Mouse (Mus musculus): ENCODE measurements around the gene Duox1. TPM values are rescaled to one million over a fixed set of nuclear protein-coding genes. Genes with fewer than 3 reads are reported as not detected.
"Not testable (repeated sequence)": the region's sequence is repeated elsewhere in the genome, so short reads cannot be mapped to it uniquely, and the experiment has no call there.

Duox1 gene
- polyA plus RNA-seq, 1 experiment from 2014 or later, result 0.36 TPM

DNA sequence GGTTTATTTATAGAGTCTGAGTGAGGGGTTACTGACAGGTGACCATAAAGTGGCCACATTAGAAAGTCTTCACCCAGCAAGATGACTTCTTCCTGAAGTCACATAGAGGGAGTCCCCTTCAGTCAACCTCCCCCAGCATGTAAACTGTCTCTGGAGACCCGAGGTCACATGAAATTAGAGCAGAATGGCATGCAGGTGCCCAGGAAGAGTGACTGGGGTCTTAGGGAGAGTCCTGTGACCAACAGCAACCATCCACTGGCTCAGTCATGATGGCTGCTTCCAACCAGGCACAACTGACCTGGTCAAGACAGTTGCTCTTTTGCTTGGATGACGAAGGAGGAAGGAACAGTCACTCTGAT is 63.8 kb downstream of the Duox1 start:
- no peaks in the 10 kb centered on the region for H3K27me3 ChIP-seq (ENCODE audit: control insufficient read depth, insufficient read depth, low read length)
- no peak for ATAC-seq (ENCODE audit: insufficient number of reproducible peaks, insufficient read depth, low FRiP score, low read depth)
- no peak overlapping the region for H3K4me3 ChIP-seq (ENCODE audit: low read depth, low read length)
- no peaks in the 10 kb centered on the region for H3K9me3 ChIP-seq (ENCODE audit: control insufficient read depth, low read depth, low read length)
- WGBS, result 46% methylated on average over 2 of the region's 2 CpGs
- no peak overlapping the region for H3K4me2 ChIP-seq (replicated peaks; ENCODE audit: low read depth, low read length)
- H3K27ac ChIP-seq (ENCODE audit: low read length), result no peak overlapping the region
- no peaks in the 10 kb centered on the region for H3K4me1 ChIP-seq (ENCODE audit: control insufficient read depth, insufficient read depth, low read length)
- no peaks in the 10 kb centered on the region for H3K36me3 ChIP-seq (ENCODE audit: control insufficient read depth, insufficient read depth, low read length)
- no peak overlapping the region for H3K9ac ChIP-seq (replicated peaks; ENCODE audit: low read depth, low read length)

DNA sequence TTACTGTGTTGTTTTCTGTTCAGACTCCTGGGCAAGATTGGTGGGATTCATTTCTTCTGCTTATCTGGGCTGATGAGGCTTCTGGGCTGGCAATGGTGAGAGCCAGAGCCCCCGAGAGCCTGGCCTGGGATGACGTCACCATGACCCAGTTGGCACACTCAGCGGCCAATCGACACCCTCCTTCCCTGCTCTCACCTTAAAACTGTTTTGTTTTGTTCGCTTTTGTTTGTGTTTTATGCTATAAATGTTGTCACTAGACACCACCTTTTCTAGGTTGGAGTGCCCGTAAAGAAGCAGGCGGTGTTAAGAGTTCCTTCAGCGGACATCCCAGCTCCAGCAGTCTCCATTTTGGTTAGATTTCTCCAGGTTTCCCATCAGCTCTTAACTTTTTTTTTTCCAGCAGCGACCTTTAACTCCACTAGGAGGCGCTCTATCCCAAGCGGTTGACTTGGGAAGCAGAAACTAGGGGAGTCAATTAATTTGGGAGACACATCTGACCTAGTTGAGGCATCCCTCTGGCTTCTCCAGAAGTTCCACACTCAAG is 65.4 kb downstream of the Duox1 start:
- 8% methylated on average over 11 of the region's 11 CpGs for WGBS
- no peaks in the 10 kb centered on the region for H3K4me1 ChIP-seq (ENCODE audit: control insufficient read depth, insufficient read depth, low read length)

DNA sequence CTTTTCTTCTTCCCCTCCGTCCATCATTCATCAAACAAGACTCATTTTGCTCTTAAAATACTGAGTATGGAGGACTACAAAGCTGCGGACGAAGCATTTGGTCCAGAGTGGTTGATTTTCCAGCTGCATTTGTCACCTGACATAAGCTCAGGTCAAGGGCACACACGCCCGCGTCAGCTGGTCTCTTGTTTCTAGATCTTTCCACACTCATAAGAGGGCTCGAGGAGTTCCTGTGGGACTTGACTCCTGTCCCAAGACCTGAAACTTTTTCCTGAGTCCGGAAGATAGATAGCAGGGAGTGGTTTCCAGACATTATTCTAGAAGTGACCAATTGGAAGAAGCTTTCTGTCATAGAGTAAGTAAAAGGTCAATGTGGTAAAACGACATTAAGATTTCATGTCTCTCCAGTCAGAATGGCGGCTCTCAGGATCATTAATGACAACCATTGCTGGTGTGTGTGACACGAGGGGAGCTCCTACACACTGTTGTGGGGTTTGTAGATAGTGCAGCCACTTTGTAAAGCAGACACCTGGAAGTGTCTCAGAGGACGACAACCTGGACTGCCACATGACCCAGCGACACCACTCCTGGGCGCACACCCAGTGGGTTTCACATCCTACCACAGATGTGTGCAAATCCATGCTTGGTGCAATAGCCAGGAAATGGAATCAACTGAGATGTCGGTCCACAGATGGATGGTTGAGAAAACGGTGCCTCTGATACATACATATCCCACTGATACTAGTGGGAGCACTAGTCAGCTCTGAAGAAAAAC is 66.0 kb downstream of the Duox1 start:
- no peak overlapping the region for H3K27ac ChIP-seq (ENCODE audit: low read length)
- no peak overlapping the region for H3K9ac ChIP-seq (replicated peaks; ENCODE audit: low read depth, low read length)
- no peak overlapping the region for H3K4me2 ChIP-seq (replicated peaks; ENCODE audit: low read depth, low read length)
- ATAC-seq (ENCODE audit: insufficient number of reproducible peaks, insufficient read depth, low FRiP score, low read depth), result no peak
- no peaks in the 10 kb centered on the region for H3K9me3 ChIP-seq (ENCODE audit: control insufficient read depth, low read depth, low read length)
- no peak overlapping the region for H3K4me3 ChIP-seq (ENCODE audit: low read depth, low read length)
- H3K4me1 ChIP-seq (ENCODE audit: control insufficient read depth, insufficient read depth, low read length), result no peaks in the 10 kb centered on the region
- H3K36me3 ChIP-seq (ENCODE audit: control insufficient read depth, insufficient read depth, low read length), result no peaks in the 10 kb centered on the region
- H3K27me3 ChIP-seq (ENCODE audit: control insufficient read depth, insufficient read depth, low read length), result no peaks in the 10 kb centered on the region
- WGBS, result 68% methylated on average over 16 of the region's 16 CpGs

More for the DNA sequence above, 65.4 kb downstream of the Duox1 start:
- H3K27ac ChIP-seq (ENCODE audit: low read length), result no peak overlapping the region
- no peaks in the 10 kb centered on the region for H3K36me3 ChIP-seq (ENCODE audit: control insufficient read depth, insufficient read depth, low read length)
- peak overlapping the region; percentile 39 for H3K4me2 ChIP-seq (replicated peaks; ENCODE audit: low read depth, low read length)
- H3K9ac ChIP-seq (replicated peaks; ENCODE audit: low read depth, low read length), result no peak overlapping the region
- peak overlapping the region; percentile 17 for H3K4me3 ChIP-seq (ENCODE audit: low read depth, low read length)
- H3K9me3 ChIP-seq (ENCODE audit: control insufficient read depth, low read depth, low read length), result no peaks in the 10 kb centered on the region
- ATAC-seq (ENCODE audit: insufficient number of reproducible peaks, insufficient read depth, low FRiP score, low read depth), result no peak
- no peaks in the 10 kb centered on the region for H3K27me3 ChIP-seq (ENCODE audit: control insufficient read depth, insufficient read depth, low read length)

DNA sequence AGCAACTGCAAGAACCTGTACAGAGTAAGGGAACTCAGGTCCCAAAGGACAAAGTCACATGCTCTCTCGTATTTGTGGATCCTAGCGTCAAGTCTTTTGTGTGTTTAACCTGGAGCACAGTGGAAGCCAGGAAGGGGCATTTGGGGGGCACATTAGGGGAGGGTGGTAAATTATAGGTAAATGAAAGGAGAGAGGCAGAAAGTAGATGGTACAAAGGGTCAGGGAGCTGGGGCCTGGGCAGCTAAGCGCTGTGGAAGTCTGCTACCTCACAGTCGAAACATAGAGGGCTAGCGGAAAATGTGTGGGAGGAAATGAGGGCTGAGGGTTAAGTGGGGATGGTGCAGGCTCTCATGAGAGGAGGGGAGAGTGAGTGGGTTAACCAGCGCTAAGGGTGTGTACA is 66.6 kb downstream of the Duox1 start:
- H3K9ac ChIP-seq (replicated peaks; ENCODE audit: low read depth, low read length), result no peak overlapping the region
- WGBS, result 78% methylated on average over 6 of the region's 6 CpGs
- no peaks in the 10 kb centered on the region for H3K4me1 ChIP-seq (ENCODE audit: control insufficient read depth, insufficient read depth, low read length)
- no peak for ATAC-seq (ENCODE audit: insufficient number of reproducible peaks, insufficient read depth, low FRiP score, low read depth)
- H3K9me3 ChIP-seq (ENCODE audit: control insufficient read depth, low read depth, low read length), result no peaks in the 10 kb centered on the region
- H3K27me3 ChIP-seq (ENCODE audit: control insufficient read depth, insufficient read depth, low read length), result no peaks in the 10 kb centered on the region
- H3K4me2 ChIP-seq (replicated peaks; ENCODE audit: low read depth, low read length), result no peak overlapping the region
- H3K4me3 ChIP-seq (ENCODE audit: low read depth, low read length), result no peak overlapping the region
- H3K36me3 ChIP-seq (ENCODE audit: control insufficient read depth, insufficient read depth, low read length), result no peaks in the 10 kb centered on the region
- H3K27ac ChIP-seq (ENCODE audit: low read length), result no peak overlapping the region

DNA sequence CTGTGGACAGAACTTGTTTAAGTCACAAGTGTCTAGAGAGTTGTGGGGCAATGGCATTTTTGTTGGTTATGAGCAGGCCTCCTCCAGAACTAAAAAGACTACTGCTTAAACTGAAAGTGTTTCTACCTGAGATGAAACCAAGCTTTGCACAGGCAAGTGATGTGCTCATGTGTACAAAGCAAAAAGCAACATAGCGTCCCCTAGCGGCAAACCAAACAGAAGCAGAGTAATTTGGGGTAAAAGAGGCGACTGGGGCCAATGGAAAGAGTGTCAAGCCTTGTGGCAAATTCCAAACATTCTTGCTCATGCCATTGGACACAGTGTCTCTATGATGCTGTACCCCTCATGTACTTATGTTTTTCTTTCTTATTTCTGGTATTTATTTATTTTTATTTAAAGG is 69.6 kb downstream of the Duox1 start:
- no peaks in the 10 kb centered on the region for H3K4me1 ChIP-seq (ENCODE audit: control insufficient read depth, insufficient read depth, low read length)
- no peaks in the 10 kb centered on the region for H3K36me3 ChIP-seq (ENCODE audit: control insufficient read depth, insufficient read depth, low read length)
- no peak for ATAC-seq (ENCODE audit: insufficient number of reproducible peaks, insufficient read depth, low FRiP score, low read depth)
- no peak overlapping the region for H3K4me3 ChIP-seq (ENCODE audit: low read depth, low read length)
- H3K27ac ChIP-seq (ENCODE audit: low read length), result no peak overlapping the region
- WGBS, result 35% methylated on average over 3 of the region's 3 CpGs
- H3K9ac ChIP-seq (replicated peaks; ENCODE audit: low read depth, low read length), result no peak overlapping the region
- no peaks in the 10 kb centered on the region for H3K9me3 ChIP-seq (ENCODE audit: control insufficient read depth, low read depth, low read length)
- no peaks in the 10 kb centered on the region for H3K27me3 ChIP-seq (ENCODE audit: control insufficient read depth, insufficient read depth, low read length)
- H3K4me2 ChIP-seq (replicated peaks; ENCODE audit: low read depth, low read length), result no peak overlapping the region

DNA sequence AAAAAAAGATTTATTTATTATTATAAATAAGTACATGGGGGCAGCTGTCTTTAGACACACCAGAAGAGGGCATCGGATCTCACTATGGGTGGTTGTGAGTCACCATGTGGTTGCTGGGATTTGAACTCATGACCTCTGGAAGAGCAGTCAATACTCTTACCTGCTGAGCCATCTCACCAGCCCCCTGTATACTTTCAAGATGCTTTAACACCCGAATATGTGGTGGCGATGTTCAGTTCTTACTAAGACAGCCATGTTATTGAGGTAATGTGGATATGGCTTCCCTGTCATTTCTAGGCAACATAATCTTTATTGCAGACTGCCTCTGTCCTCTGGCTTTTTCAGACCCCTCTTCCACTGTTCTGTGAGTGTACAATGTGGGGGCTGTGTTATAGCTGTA is 71.7 kb downstream of the Duox1 start:
- not testable (repeated sequence) for H3K9ac ChIP-seq (replicated peaks; ENCODE audit: low read depth, low read length); H3K27ac ChIP-seq (ENCODE audit: low read length); H3K4me1 ChIP-seq (ENCODE audit: control insufficient read depth, insufficient read depth, low read length); H3K36me3 ChIP-seq (ENCODE audit: control insufficient read depth, insufficient read depth, low read length); H3K4me2 ChIP-seq (replicated peaks; ENCODE audit: low read depth, low read length); H3K27me3 ChIP-seq (ENCODE audit: control insufficient read depth, insufficient read depth, low read length); H3K4me3 ChIP-seq (ENCODE audit: low read depth, low read length); ATAC-seq (ENCODE audit: insufficient number of reproducible peaks, insufficient read depth, low FRiP score, low read depth); H3K9me3 ChIP-seq (ENCODE audit: control insufficient read depth, low read depth, low read length)
- 96% methylated on average over 3 of the region's 3 CpGs for WGBS

DNA sequence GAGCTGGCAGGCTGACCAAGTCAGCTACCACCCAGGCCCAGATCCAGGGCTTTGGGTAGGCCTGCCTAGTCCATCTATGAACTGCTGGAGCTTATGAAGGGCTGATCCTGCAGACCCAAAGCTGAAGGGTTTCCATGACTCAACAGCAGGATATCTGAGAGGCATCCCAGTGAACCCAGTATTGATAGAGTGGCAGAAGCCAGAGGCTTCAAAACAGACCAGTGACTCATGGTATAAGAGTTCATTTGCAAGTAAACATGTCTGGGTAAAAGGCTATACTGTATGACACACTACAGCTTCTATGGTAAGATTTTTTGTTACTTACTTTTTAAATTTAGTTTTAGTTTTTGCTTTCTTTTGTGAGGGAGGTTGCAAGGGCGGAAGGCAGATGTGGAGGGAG is 80.7 kb downstream of the Duox1 start:
- Histone ChIP-seq H3K4me1 (ENCODE audit: control insufficient read depth, insufficient read depth, low read length) (no peaks in the 10 kb centered on the region), H3K9ac (replicated peaks; ENCODE audit: low read depth, low read length) (no peak overlapping the region), H3K9me3 (ENCODE audit: control insufficient read depth, low read depth, low read length) (no peaks in the 10 kb centered on the region), H3K27ac (ENCODE audit: low read length) (no peak overlapping the region), H3K36me3 (ENCODE audit: control insufficient read depth, insufficient read depth, low read length) (no peaks in the 10 kb centered on the region), H3K27me3 (ENCODE audit: control insufficient read depth, insufficient read depth, low read length) (no peaks in the 10 kb centered on the region), H3K4me2 (replicated peaks; ENCODE audit: low read depth, low read length) (no peak overlapping the region), H3K4me3 (ENCODE audit: low read depth, low read length) (no peak overlapping the region)
- WGBS, result 88% methylated on average over 1 of the region's 1 CpGs
- no peak for ATAC-seq (ENCODE audit: insufficient number of reproducible peaks, insufficient read depth, low FRiP score, low read depth)

Data from stomach, embryonic 14.5 days (tissue).